Mouse (Mus musculus) liver, embryonic 16.5 days (tissue): ENCODE measurements around the gene Pglyrp1. TPM values are rescaled to one million over a fixed set of nuclear protein-coding genes. Genes with fewer than 3 reads are reported as not detected.

ENCODE experiments used
- ATAC-seq: fragments of 200-750 bp; cut with Nextera tagmentation; 2 replicates; pipeline ENCODE4 v1.8.0; 2017; ENCODE audit warnings: low read depth, mild to moderate bottlenecking, moderate number of reproducible peaks, moderate library complexity
- H3K27ac ChIP-seq: fragments of 300-500 bp; sonication (generic); 2 replicates; pipeline ENCODE4 v1.5.1; 2014; ENCODE audit warnings: mild to moderate bottlenecking, low read length
- H3K27me3 ChIP-seq: fragments of 300-500 bp; sonication (generic); 2 replicates; pipeline ENCODE4 v1.6.1; 2014; ENCODE audit warnings: low read depth, low read length, mixed read lengths; ENCODE audit not compliant: control insufficient read depth, insufficient read depth
- H3K36me3 ChIP-seq: fragments of 300-500 bp; sonication (generic); 2 replicates; pipeline ENCODE4 v1.6.1; 2014; ENCODE audit warnings: mild to moderate bottlenecking; ENCODE audit not compliant: control insufficient read depth, insufficient read depth
- H3K4me1 ChIP-seq: fragments of 300-500 bp; sonication (generic); 2 replicates; pipeline ENCODE4 v1.6.1; 2014; ENCODE audit warnings: low read depth, low read length, mixed read lengths; ENCODE audit not compliant: control insufficient read depth
- H3K4me2 ChIP-seq: fragments of 300-500 bp; sonication (generic); 2 replicates; pipeline ENCODE4 v1.6.1; 2014; ENCODE audit warnings: low read depth, low read length, mixed read lengths
- H3K4me3 ChIP-seq: fragments of 300-500 bp; sonication (generic); 2 replicates; pipeline ENCODE4 v1.5.1; 2014; ENCODE audit warnings: low read depth, mild to moderate bottlenecking, low read length
- H3K9ac ChIP-seq: fragments of 300-500 bp; sonication (generic); 2 replicates; pipeline ENCODE4 v1.6.1; 2014; ENCODE audit warnings: low read depth, low read length
- H3K9me3 ChIP-seq: fragments of 300-500 bp; sonication (generic); replicated peaks from 2 replicates; pipeline ENCODE4 v1.6.1; 2016; ENCODE audit warnings: low read length; ENCODE audit not compliant: control insufficient read depth
- WGBS: fragments of 180-500 bp; shearing (Covaris S2); extraction: QIAGEN DNeasy Blood & Tissue Kit; methylation state at CpG from one replicate; pipeline ENCODE4 v1.1.7; 2014; ENCODE audit not compliant: insufficient replicate concordance; 5-methylcytosine and 5-hydroxymethylcytosine counted together
- polyA plus RNA-seq: library from polyadenylated mRNA; unstranded; fragments of >200 nt; fragmentation: Nextera tagmentation; extraction: Ambion mirVana; gene quantifications from 2 replicates; pipeline ENCODE4 v1.2.1, GENCODE M21; 2015

Pglyrp1 gene
- polyA plus RNA-seq, 1 experiment from 2014 or later, result 87.5 TPM

DNA sequence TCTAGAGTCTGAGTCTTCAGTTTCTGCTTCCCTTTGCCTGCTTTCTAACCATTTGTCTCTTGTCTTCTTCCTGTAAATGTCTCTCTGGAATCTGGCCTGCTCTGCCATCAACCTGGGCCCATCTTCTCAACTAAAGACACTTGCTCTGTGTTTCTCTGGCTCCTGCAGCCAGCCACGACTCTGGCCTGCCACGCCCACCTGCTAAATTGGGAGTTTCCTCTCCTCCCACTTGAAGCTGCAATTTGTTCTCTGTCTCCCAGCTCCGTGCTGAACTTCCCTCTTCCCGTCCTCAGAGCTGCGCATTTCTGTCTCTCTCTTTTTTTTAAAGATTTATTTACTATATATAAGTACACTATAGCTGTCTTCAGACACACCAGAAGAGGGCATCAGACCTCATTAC, 26.3 kb upstream of the Pglyrp1 start:
- no peaks in the 10 kb centered on the region for H3K36me3 ChIP-seq
- no peaks in the 10 kb centered on the region for H3K27me3 ChIP-seq
- H3K9ac ChIP-seq, result no peak overlapping the region
- H3K4me3 ChIP-seq, result no peak overlapping the region
- no peaks in the 10 kb centered on the region for H3K4me1 ChIP-seq
- no peak overlapping the region for H3K4me2 ChIP-seq
- no peak overlapping the region for H3K27ac ChIP-seq
- WGBS, result 18% methylated on average over 5 of the region's 5 CpGs
- ATAC-seq, result no peak
- H3K9me3 ChIP-seq, result no peaks in the 10 kb centered on the region

DNA sequence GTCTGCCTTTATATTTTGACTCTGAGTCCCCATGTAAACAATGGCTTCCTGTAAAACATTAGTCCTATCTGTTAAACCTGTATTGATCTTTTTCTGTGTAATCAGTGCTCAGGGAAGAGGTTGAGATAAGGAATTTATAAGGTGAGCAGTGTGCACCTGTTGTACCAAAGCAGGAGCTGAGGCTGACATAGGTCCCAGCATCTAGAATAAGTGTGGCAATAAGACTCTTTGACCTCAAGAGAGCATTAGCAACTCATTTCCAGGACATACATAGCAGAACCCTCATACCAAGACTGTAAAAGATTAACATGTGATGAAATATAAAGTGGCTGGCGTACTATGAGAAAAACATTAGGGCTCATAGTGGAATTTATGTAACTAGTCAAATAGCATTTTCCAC, 22.7 kb upstream of the Pglyrp1 start:
- Histone ChIP-seq H3K27me3 (no peaks in the 10 kb centered on the region), H3K36me3 (no peaks in the 10 kb centered on the region), H3K4me2 (no peak overlapping the region), H3K4me3 (no peak overlapping the region), H3K4me1 (no peaks in the 10 kb centered on the region), H3K9me3 (no peaks in the 10 kb centered on the region), H3K9ac (no peak overlapping the region), H3K27ac (no peak overlapping the region)
- no peak for ATAC-seq
- WGBS, result 42% methylated on average over 1 of the region's 1 CpGs

GRCm38 (mm10) chr7:18858310-18858916, 12.7 kb upstream of the Pglyrp1 start:
- no peak overlapping the region for H3K4me2 ChIP-seq
- H3K27ac ChIP-seq, result no peak overlapping the region
- H3K36me3 ChIP-seq, result no peaks in the 10 kb centered on the region
- ATAC-seq, result no peak
- H3K27me3 ChIP-seq, result no peaks in the 10 kb centered on the region
- H3K9ac ChIP-seq, result no peak overlapping the region
- no peak overlapping the region for H3K4me3 ChIP-seq
- WGBS, result 50% methylated on average over 5 of the region's 5 CpGs
- no peaks in the 10 kb centered on the region for H3K9me3 ChIP-seq
- no peaks in the 10 kb centered on the region for H3K4me1 ChIP-seq

DNA sequence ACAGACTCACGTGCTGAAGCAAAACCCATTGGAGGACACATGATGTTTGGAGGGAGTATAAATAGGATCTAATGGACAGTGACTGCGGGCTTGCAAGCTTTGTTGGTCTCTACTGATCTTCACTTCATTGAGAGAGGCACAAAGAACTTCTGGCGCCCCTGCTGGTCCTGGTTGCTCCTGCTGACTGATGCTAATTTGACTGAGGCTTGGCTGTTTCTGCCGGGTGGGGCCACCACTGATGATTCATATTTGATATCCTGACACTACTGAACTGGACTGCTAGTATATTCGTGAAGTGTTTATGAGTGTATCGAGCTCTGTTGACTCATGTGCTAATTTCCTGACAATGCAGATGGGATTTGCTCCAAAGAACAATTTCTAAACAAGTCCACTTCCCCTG, 8.3 kb upstream of the Pglyrp1 start:
- Histone ChIP-seq H3K36me3 (no peaks in the 10 kb centered on the region), H3K27me3 (no peaks in the 10 kb centered on the region), H3K4me2 (no peak overlapping the region), H3K4me3 (no peak overlapping the region), H3K27ac (no peak overlapping the region), H3K9me3 (no peaks in the 10 kb centered on the region), H3K4me1 (no peaks in the 10 kb centered on the region), H3K9ac (no peak overlapping the region)
- ATAC-seq, result no peak
- 66% methylated on average over 6 of the region's 6 CpGs for WGBS

DNA sequence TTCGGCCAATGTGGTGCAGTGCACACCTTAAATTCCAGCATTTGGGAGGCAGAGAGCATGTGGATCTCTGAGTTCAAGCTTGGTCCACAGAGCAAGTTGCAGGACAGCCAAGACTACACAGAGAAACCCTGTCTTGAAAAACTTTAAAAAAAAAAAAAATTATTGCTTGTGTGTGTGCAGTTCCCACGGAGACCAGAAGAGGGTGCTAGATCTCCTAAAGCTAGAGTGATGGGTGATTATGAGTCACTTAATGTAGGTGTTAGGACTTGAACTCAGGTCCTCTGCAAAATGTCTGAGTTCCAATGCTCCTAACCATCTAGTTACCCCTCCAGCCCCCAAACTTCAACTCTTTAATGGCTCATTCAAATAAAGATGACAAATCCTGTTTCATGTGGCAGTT, 2.6 kb upstream of the Pglyrp1 start:
- H3K4me1 ChIP-seq, result peaks cover 4% of the 10 kb centered on the region; the same call in 1 of the 2 replicates
- no peak for ATAC-seq
- peaks cover 7% of the 10 kb centered on the region for H3K27me3 ChIP-seq
- no peak overlapping the region for H3K4me2 ChIP-seq
- peaks cover 2% of the 10 kb centered on the region; the same call in 1 of the 2 replicates for H3K9me3 ChIP-seq
- no peak overlapping the region for H3K4me3 ChIP-seq
- no peak overlapping the region for H3K27ac ChIP-seq
- WGBS, result 58% methylated on average over 2 of the region's 2 CpGs
- no peak overlapping the region for H3K9ac ChIP-seq
- H3K36me3 ChIP-seq, result no peaks in the 10 kb centered on the region

- Histone ChIP-seq H3K4me2 (peak overlapping the region; percentile 53), H3K27ac (no peak overlapping the region), H3K9ac (no peak overlapping the region), H3K36me3 (no peaks in the 10 kb centered on the region), H3K27me3 (peaks cover 7% of the 10 kb centered on the region), H3K9me3 (peaks cover 2% of the 10 kb centered on the region; the same call in 1 of the 2 replicates), H3K4me1 (peaks cover 4% of the 10 kb centered on the region; the same call in 1 of the 2 replicates), H3K4me3 (no peak overlapping the region)
- WGBS, result 26% methylated on average over 13 of the region's 14 CpGs
- no peak for ATAC-seq
These were observed 1.1 kb downstream of the Pglyrp1 start for GRCm38 (mm10) chr7:18872014-18872802.

DNA sequence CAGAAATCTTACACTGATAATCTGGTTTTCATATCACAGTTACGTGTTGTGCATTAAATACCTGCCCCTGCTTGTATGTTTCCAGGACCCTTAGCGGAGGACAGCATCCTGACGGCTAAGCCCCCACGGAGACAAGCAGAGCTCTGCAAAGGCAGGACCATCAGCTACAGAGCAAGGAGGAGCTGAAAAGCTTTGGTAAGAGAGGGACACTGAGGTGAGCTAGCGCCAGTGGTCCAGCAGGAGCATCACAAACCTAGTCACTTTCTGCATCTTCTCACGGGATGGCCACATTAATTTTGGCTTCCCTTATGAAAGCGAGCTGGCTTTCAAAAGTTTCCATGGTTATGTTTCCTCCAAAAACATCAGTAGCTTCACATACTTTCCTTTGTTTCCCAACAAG, 1.7 kb downstream of the Pglyrp1 start:
- Histone ChIP-seq H3K27me3 (peaks cover 7% of the 10 kb centered on the region), H3K36me3 (no peaks in the 10 kb centered on the region), H3K4me1 (peaks cover 4% of the 10 kb centered on the region; the same call in 1 of the 2 replicates), H3K9me3 (peaks cover 2% of the 10 kb centered on the region; the same call in 1 of the 2 replicates), H3K4me2 (peak overlapping the region; percentile 53), H3K4me3 (peak overlapping the region; percentile 37; the same call in 1 of the 2 replicates), H3K27ac (no peak overlapping the region), H3K9ac (no peak overlapping the region)
- ATAC-seq, result no peak
- 6% methylated on average over 7 of the region's 7 CpGs for WGBS

DNA sequence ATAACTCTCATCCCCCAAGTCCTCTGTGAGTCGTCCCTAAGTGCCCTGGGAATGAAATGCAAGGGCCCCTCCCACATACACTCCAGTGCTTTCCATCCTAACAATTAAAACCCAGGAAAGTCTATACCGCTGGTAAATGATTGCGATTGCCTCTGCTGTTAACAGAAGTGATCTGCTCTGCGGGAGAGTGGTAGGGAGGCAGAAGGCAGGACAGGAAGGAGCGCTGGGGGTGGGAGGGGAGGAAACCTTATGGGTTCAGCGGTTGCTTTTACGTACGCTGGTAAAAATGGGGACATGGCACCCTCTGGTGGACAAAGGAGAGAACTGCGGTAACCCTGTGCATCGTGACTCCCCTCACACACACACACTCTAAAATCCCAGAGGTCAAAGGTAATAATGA, 2.1 kb downstream of the Pglyrp1 start:
- peak; percentile 37; the same call in 1 of the 2 replicates for ATAC-seq
- Histone ChIP-seq H3K27ac (no peak overlapping the region), H3K4me2 (peak overlapping the region; percentile 53), H3K4me1 (peaks cover 4% of the 10 kb centered on the region; the same call in 1 of the 2 replicates), H3K9me3 (peaks cover 2% of the 10 kb centered on the region; the same call in 1 of the 2 replicates), H3K27me3 (peaks cover 7% of the 10 kb centered on the region), H3K36me3 (no peaks in the 10 kb centered on the region), H3K9ac (no peak overlapping the region), H3K4me3 (peak overlapping the region; percentile 37)
- WGBS, result 1% methylated on average over 10 of the region's 10 CpGs

- H3K4me3 ChIP-seq, result no peak overlapping the region
- H3K36me3 ChIP-seq, result no peaks in the 10 kb centered on the region
- no peaks in the 10 kb centered on the region for H3K9me3 ChIP-seq
- peaks cover 7% of the 10 kb centered on the region for H3K27me3 ChIP-seq
- peaks cover 4% of the 10 kb centered on the region; the same call in 1 of the 2 replicates for H3K4me1 ChIP-seq
- no peak for ATAC-seq
- WGBS, result 65% methylated on average over 5 of the region's 5 CpGs
- H3K9ac ChIP-seq, result no peak overlapping the region
- no peak overlapping the region for H3K27ac ChIP-seq
- no peak overlapping the region for H3K4me2 ChIP-seq
These were observed 4.2 kb downstream of the Pglyrp1 start for GRCm38 (mm10) chr7:18875372-18875771.
